Mouse (Mus musculus) erythroblast, adult 5-6 weeks (primary cell): ENCODE data around the gene Sec14l1. TPM values are rescaled to one million over a fixed set of nuclear protein-coding genes. Genes with fewer than 3 reads are reported as not detected.

Experiments used
- ATAC-seq: replicated peaks from 2 replicates; pipeline ENCODE4 v1.8.0; 2016; ENCODE audit warnings: moderate number of reproducible peaks, mild to moderate bottlenecking, moderate TSS enrichment, inconsistent platforms; ENCODE audit not compliant: poor library complexity, low FRiP score, severe bottlenecking
- total RNA-seq, 2 experiments: library from RNA; stranded (forward) in 1 of 2; stranded (reverse) in 1 of 2; fragments of 150-400 nt in 1 of 2; fragments of 200-764, 138-1000 nt in 1 of 2; gene quantifications; 2 replicates each; pipeline versions ENCODE4 v1.2.3 to v1.2.4; 2015 to 2017; ENCODE audit warnings: low replicate concordance in 2 of 2

Gene Sec14l1
- total RNA-seq, 2 experiments from 2014 or later: 16.9 to 32.7 TPM

DNA sequence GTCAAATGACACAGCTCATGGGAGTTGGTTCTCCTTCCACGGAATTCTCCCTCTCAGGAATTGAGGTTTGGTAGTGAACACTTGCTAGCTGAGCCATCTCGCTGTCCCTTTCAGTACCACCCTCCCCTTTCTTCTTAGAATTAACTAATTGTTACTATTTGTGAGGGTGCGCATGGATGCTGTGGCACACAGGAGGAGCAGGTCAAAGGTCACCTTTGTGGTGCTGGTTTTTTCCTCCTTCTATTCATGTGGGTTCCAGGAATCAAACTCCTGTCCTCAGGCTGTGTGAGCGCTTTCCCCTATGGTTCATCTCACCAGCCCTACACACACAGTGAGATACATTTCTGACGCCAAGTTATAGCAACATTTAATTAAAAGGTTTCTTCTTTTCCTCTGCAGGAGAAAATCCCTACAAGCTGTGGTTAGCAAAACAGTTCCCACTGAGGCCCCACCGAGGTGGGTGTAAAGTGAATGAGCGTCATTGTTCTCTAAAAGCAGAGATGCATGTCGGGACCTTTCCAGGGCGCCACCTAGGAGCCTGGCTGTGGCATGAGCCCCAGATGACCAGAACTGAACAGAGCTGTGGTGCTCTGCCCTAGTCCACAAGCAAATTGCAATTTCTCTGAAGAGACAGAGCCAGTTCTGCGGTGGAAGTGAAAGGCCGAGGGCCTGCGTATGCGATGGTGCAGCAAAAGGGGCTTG lies 8.2 kb upstream of the Sec14l1 start:
- ATAC-seq: no peak

DNA sequence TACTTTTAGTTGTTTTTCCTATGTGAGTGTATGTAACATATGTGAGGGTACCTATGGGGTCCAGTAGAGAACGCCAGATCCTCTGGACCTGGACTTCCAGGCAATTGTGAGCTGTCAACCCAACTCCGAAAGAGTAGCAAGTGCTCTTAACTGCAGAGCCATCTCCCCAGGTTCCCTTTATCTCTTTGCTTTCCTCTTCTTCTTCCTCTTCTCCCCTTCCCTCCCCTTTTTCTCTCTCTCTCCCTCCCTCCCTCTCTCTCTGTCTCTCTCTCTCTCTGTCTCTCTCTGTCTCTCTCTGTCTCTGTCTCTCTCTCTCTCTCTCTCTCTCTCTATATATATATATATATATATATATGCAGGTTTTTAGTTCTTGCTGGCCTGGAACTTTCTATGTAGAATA lies 7.1 kb upstream of the Sec14l1 start:
- ATAC-seq: no peak

DNA sequence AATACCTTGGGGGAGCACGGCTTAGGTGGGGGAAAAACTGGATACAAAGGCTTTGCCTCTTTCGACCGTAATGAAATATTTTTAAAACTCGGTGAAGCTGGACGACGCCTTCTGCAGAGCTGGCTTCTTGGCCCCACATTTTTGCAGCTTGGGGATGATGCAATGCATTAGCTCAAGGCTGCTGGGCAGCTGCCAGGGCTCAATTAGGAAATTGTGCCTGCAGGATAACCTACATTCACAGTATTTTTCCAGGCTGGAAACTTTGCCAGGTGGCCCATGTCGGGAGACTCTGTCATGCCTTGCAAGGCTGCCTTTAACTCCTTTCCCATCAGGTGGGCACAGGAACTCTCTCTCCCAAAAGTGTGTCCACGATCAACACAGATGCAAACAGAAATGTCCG lies 6.4 kb upstream of the Sec14l1 start:
- ATAC-seq: no peak

DNA sequence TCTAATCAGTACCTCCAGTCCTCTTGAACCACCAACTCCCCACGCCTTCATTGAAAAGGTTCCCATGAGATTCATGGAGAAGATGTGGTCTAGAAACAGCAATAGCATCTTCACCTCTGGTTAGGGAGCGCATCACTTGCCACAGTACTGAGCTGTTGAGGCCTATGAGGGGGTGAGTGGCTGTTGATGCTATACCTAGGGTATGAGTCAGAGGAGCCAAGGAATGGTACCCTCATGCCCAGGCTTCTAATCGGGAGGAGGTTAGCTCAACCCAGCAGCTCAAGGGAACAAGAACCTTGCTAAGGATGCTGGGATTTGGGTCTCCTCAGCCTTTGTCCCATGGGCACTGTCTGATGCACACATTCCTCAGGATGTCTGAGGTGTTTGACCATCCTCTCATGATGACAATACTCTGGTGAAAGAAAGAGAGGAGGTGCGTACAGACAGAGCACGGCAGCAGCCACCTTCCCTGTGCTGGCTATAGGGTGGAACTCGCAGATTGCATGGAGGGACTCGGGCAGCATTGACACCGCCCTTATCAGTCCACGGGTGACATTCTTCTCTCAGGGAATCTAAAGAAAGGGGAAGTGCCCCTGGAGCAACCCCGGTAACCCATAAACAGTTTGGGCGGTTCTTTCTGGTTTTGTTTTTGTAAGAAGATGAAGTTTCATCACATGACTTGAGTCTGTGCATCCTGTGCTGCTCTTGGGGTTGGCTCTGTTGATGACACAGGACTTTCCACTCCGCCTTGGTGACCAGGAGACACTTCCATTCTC lies 5.6 kb upstream of the Sec14l1 start:
- no peak for ATAC-seq

DNA sequence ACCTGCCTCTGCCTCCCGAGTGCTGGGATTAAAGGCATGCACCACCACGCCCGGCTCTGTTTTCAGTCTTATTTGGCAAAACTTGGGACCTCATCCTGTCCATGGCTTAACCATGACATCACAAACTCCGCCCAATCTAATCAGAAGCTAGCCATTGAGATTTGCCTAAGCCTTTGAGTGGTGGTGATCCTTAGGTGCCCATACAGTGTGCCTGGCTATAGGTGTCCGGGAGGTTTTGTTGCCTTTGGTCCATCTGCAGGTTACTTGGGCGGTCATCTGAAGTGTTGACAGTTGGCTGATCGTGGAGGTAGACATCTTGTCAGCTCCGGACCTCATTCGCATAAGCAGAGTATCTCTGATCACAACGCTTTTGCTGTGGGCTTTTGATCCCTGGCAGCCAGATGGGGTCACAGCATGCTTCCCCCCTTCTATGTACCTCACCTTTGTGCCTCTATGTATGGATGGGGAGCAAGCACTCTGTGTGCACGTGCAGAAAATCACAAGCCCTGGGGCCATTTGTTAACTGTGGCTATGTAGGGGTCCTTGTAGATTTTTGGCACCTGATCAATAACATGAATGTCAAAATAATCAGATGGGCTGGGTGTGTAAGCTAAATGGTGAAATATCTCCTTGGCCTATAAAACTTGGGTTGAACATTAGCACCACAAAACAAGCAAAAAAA lies 2.9 kb upstream of the Sec14l1 start:
- ATAC-seq: no peak

DNA sequence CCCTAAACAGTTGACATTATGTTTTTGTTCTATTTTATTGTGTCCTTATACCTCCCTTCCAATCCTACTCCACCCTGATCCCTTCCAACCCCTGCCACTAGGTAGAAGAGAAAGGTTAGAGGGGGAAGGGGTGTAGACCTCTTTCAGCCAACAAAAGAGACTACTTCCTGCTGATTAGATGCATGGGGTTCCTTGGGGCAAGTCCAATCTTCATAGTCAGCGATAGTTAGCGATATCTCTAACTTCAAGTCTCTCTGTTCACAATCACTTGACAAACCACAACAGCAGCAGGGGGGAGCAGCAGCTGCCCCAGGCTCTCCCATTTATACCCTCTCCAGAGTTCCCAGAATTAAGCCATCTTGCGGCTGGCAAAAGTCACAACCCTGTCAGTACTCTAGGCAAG lies 2.3 kb upstream of the Sec14l1 start:
- no peak for ATAC-seq

DNA sequence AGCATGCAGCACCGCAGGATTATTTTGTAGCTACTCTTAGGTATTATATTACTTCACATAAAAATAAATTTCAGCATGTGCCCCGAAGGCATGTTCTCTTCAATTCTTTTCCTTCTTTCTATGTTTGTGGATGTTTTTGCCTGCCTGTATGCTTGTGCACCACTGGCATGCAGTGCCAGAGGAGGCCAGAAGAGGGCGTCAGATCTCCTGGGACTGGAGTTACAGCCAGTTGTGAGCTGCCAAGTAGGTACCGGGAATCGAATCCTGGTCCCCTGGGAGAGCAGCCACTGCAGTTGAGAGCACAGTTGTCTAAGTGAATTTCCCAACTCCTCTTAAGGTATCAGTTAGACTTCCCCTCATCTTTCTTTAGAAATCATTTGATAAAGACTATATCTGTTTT lies 1.6 kb upstream of the Sec14l1 start:
- no peak for ATAC-seq

DNA sequence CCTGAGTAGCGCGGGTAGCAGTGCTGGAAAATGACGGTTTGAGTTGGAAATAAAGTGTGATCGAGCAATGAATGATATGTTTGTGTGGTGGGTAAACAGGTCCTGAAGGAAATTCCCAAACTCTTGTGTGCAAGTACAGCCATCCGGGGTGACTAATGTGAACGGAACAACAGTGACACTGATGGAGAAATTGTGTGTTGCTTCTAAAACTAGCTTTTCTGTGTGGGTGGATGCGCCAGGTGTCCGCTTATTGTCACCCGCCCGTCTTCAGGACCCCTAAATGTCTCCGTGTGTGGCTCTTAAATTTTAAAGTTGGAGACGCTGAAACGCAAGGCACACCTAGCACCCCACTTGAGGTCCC lies 757 bp upstream of the Sec14l1 start:
- ATAC-seq: no peak

DNA sequence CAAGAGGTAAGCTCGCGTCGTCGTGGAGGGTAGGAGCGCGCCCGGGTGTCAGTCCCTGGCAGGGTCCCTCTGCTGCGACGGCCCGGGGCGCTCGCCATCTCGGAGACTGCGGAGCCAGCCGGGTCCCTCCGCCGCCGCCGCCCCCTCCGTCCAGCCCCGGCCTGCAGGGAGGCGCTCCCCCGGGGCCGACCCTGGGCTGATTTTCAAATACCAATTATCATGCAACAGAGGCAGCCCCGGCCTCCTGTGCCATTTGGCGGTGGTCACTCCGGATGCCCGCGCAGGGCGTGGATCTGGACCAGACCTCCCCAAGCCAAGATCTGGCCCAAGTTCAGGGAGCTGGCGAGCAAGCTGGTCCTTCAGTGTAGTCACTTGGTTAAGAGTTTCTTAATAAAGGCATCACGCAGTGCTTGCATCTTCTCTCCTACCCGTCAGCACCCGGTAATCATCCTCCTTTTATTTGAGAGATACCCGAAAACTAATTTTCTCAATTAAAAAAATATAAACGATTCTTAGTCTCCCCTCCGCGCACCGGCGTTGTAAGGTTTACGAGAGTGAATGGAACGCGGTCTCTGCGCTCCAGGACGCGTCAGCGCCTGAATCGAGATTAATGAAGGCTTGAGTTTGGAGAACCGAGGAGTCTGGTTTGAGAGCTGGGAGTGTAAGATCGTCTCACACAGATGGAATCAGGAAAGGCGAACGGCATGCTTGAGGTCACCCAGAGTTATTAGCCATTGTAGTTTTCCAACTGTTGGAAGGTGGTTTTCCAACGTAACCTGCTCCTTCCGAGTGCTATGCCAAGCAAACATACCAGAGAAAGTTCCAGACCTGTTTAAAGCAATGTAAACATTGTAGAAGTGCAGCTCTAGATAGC lies 615 bp downstream of the Sec14l1 start:
- ATAC-seq: peak; percentile 32; the same call in 1 of the 2 replicates

DNA sequence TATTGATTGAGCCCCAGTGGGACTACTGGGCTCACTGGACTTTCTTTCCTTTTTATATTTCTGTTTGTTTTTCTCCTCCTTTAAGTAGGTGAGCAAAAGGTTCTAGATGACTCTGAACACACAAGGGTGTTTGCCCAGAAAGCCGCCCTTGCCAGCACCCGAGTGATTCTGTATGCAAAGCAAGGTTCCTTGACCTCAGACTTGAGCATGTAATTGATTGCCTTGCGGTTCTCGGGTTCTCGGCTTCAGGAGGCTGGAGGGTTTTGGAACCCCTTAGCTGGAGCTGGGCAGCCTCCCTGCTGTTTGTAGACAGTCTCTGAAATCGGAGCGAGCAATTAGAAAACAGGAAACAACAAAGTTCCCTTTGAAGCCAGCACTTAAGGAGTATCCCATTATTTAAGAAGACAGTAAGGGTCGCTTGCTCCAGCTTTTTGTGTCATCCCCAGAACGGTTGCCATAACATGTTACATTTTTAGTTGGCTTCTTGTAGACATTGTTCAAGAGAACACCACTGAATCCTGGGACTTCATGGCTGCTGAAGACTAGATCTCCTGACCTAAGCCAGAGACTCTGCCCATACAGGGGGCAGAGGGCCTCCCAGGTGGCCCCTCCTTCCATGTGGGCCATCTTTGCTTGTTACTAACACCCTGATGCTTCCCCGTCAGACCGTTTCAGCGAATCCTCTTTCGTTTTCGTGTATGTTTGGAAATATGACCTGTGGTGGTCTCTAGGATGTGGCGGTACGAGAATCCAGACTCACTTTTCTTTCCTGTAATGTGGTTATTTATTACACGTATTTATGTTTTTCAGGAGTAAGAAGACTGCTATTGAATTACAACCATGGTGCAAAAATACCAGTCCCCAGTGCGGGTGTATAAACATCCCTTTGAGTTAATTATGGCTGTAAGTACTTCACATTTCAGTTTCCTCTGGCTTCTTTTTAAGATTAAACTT lies 1.7 kb downstream of the Sec14l1 start:
- no peak for ATAC-seq

DNA sequence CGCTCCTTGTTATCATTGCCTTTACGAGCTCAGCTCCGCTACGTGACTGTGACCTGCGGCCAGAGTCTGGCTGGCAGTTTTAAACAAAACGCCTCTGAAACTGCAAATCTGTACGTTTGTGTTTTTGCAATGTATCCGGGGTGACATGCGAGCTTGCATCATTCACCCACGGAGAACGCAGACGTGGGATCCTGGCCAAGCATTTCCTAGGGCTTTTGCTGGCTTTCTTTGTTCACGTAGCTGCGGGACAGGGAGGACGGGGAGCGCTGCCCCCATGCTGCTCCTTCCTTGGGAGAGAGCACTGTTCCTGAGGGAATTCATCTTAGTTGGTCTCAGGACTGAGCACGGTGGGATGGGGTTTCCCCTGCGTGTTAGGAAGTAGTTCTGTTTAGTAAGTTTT lies 2.4 kb downstream of the Sec14l1 start:
- ATAC-seq: no peak

DNA sequence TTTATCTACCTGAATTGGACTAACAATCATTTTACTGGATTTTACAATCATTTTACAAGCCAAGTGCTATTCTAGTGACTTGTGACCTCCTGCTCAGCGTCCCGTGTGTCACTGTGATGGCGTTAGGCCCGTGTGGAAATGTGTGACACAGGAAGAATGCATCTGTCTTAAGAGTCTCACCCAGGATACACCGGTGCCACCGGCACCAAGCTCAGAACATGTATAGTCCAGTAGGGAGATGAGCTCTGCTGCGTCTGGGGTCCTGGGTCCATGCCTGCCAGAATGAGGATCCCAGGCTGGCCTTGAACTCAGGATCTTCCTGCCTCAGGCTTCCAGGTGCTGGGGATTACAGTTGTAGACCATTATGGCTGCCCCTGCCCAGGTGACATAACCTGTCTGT lies 2.8 kb downstream of the Sec14l1 start:
- no peak for ATAC-seq

DNA sequence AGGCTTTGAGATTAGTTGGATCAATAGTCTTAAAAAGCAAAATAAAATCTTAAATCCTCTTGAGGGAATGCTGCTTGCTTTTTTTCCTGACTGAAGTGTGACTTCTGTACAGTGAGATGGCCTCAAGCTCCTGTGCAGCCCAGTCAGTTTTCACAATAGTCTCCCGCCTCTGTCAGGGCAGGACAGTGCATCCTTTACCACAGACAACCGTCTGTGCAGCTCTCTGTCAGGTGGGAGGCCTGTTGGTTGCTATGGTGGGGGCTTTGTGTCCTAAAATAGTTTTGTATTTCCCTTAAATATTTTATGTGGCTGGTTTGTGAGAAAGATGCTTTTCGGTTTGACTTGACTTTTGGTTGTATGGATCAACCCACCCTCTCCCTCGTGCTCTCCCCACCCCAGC lies 3.3 kb downstream of the Sec14l1 start:
- no peak for ATAC-seq

DNA sequence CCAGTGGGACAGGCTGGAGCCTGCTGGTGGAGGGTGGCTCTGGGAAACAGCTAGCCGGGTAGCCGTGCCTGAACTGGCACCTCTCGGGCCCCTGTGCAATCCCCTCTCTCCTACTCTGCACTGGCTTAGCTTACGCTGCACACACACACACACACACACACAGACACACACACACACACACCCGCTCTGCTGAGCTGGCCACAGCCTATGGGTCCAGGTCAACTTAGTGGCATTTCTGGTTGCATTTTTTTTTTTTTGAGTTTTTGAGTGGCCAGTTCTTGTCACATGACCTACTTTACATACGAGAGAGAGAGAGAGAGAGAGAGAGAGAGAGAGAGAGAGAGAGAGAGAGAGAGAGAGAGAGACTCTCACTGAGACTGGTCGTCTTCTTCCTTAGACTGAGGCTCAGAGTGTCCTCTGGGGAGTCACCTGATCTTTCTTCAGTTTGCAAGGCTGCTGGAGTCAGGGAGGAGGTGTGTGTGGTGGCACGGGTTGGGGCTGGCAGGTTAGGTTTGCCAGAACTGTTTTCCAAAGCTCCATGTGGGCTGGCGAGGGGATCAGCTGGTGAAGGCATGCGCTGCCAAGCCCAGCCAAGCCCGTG lies 3.9 kb downstream of the Sec14l1 start:
- ATAC-seq: no peak

DNA sequence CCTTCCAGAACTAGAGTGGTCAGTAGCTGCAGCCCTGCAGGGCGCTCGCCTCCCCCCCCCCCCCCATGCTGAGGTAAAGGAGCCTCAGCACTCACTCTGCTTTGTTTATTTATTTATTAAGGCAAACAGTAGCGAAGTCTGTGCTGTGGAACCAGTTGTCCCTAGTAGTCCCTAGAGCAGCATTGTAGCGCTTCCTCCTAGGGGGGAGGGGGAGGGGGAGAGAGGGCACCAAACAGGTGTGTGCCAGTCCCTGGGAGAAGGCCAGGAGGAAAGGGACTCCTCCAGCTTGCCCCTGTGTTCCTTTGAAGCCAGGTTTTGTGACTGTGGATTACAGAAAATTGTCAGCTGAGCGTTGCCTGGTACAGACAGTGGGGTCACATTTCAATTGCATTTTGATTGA lies 4.8 kb downstream of the Sec14l1 start:
- ATAC-seq: no peak

DNA sequence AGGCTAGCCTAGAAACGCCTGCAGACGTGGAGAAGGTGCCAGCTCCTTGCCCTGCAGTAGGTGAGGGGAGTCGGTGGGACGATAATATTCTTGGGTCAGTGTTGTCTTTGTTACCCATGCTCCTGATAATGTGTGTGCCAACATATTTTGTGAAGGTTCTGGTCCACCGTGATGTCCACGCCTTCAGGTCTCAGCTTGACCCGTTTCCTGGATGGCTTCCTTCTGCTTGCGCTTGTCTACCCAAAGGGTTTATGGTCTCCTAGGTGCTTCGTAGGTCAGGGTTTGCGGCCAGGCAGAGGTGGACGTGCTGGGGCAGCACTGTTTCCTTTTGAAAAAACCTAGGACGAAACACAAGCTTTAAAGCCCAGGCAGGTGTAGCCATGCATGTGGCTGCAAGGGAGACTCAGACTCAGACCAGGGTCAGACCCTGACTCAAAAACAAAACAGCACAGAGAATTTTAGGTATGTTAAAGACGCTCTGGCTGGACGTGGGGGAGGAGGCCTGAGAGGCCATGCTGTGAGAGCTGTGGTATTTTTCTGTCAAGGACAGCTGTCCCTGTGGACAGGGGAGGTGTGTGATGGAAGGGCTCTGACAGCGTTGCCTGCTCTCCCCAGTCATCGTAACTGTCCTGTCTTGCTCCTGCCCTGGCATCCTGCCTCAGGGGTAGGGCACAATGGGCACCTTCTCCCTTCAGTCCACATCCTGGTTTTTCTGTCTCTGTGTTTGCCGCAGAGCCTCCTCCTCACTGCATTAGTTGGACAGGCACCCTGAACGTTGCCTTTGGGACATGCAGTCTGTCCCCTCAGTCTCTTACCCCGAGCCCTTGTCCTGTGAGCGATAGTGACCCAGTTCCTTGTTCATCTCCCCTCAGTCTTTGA lies 5.6 kb downstream of the Sec14l1 start:
- no peak for ATAC-seq

DNA sequence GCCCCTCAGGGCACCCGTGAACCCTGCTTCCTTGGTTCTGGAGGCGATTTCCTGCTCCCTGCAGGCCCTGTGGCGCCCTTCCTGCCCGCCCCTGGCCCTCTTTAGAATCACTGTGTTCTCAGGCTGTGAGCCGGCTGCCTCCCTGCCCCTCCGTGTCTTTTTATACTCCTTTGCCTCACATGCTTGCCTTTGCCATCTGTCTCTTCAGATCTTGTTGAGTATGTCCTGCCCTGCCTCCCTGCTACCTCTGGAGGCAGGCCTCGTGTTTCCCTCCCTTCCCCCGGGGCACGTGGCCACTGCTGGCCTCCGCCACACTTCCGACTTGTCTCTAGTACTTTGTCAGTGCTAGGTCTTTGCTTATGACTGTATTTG lies 6.2 kb downstream of the Sec14l1 start:
- ATAC-seq: no peak

DNA sequence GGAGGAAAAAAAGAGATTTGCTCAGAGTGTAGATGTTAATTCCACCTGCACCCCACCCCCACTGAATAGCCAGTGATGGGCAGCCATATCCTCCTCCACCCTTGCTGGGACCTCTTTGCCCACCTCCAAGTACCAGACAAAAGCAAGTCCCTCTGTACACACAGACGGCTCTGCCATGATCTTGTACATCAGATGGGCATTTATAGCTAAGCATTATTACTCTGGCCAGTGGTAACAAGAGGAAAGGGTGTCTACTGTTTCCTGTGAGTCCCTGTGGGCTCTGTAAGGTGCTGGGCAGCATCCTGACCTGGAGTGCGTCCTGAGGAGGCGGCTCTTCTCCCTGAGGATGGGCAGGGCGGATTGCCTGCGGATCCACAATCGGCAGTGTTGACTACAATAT lies 7.0 kb downstream of the Sec14l1 start:
- ATAC-seq: no peak
